Mouse (Mus musculus): ENCODE data around the gene Mypn.

Mypn gene

GRCm38 (mm10) chr10:63192736-63193135 is 11.0 kb downstream of the Mypn start:
- peak; percentile 13 to 16 for DNase-seq

DNA sequence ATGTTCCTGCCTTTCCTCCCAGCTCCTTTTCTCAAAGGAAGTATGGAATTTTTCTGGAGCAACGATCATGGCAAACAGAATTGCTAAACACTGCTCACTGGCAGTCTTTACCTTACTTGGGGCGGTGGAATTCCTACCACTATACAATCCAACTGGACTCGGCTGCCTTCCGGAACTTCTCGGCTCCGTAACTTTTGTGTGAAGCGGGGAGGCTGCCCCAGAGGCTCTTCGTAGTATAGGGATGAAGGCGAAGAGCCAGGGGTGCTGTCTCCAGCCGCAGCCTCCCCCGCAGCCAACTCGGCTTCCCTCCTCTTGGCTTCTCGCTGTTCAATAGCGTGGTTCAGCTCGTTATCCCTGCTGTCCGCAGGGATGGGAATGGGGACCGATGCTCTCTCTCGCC is 11.5 kb downstream of the Mypn start:
- DNase-seq = no peak

DNA sequence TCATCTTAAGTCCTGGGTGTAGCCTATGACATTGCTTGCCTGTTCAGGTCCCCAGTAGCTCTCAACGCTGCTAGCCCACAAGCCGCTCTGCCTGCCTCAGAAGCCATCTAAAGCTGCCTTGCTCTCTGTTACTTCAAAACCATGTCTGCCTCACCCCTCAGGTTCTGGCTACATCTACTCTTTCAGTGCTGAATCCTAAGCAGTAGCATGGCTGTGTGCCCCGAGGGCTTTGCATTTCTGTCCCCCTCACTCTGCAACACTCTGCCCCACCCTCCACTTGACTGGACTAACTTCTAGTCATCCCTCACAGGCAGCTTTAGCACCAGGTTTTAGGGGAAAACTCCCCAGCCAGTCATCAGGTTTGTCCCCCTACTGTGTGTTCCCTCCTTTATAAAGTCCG is 19.3 kb downstream of the Mypn start:
- DNase-seq = no peak

DNA sequence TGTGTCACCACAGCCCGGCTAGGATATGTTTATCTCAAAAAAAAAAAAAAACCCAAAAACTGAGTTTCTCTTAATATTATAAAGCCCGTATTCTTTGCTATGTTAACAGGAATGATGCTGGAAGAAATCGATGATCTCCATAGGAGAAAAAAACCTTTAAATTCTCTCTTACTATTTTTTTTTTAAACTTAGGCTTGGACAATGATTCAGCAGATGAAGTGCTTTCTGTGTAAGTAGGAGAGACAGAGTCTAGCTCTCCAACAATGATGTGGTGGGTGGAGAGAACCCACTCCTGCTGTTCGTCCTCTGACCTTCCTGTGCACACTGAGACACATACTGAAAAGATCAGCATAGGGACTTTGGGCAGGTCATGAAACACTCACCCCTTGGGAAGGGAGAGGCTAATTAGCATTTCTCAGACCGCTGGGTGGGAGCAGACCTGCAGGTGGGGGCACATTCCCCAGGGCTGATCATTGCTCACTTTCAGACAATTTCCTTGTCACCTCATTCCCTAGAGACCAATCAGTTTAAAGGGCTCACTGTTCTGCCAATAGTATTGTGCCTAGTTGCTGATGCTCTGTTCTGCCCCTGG is 21.5 kb downstream of the Mypn start:
- no peak for DNase-seq

DNA sequence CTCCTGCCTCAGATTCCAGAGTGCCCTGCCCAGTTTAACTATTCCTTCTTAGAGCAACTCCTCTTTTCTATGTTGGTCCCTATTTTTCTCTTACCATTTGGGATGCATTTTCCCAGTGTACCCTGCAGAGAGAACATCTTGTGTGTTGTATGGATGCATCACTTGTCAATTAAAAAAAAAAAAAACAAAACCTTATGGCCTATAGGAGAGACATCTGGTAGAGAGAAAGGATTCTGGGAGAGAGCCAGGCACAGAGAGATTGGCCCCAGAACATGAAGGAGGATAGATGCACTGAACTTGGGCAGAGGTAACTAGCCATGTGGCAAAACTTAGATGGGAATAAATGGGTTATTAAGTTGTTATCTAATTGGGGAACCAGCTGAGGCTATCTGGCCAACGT is 22.6 kb downstream of the Mypn start:
- DNase-seq = no peak

GRCm38 (mm10) chr10:63179524-63179923 is 24.2 kb downstream of the Mypn start:
- DNase-seq = no peak

- no peak for DNase-seq
Measured at GRCm38 (mm10) chr10:63178318-63178717, 25.4 kb downstream of the Mypn start.

- DNase-seq = no peak
Measured at GRCm38 (mm10) chr10:63177286-63178140, 26.2 kb downstream of the Mypn start.

GRCm38 (mm10) chr10:63176471-63176931 is 27.3 kb downstream of the Mypn start:
- no peak for DNase-seq

DNA sequence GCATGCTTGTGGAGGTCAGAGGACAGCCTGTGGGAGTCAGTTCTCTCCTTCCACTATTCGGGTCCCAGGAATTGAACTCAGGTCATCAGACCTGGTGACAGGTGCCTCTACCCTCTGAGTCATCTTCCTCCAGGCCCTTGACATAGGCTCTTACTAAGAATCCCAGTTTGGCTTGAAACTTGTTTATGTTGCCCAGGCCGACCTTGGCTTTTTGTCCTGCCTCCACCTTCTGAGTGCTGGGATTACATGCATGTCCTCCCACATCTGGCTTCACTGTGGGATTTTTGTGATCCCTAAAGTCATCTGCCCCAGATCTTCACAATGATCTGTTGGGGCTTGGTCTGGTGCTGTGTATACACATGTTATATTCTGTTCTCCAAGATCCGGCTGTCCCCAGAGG is 31.7 kb downstream of the Mypn start:
- DNase-seq = no peak

GRCm38 (mm10) chr10:63169503-63169902 is 34.2 kb downstream of the Mypn start:
- no peak for DNase-seq

- no peak for DNase-seq
Measured at GRCm38 (mm10) chr10:63168124-63168523, 35.6 kb downstream of the Mypn start.

GRCm38 (mm10) chr10:63167241-63167995 is 36.3 kb downstream of the Mypn start:
- no peak for DNase-seq

DNA sequence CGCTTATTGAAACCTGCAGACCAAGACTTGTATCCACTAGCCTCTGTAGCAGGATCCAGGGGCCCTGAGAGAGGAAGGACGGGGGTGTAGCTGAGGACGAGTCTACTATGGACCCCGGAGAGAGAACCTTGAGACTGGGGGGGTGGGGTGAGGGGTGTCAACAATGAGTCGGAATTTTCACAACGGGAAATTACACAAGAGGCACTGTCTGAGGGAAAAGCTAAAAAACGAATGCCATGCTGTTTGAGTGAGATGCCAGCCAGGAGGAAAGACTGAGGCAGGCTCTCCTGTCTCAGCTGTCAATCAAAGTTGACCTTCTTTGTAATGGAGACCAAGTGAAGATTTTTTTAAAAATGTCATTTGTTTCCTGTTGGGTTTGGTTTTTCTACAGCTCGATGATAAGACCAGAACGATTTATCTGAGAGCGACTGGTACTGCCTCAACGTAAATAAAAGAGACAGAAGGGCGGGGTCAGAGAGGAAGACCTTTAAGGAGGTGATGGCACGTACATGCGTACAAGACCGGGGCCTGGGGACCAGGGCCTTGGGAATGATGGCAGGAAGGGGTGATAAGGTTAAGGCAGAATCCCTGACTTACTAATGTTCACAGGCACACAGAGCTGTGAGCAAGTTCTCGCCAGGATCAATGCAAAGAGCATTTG is 37.9 kb downstream of the Mypn start:
- DNase-seq = no peak

- DNase-seq = peak in 1 of 2 experiments; percentile 10
Measured at GRCm38 (mm10) chr10:63161240-63161639, 42.5 kb downstream of the Mypn start.

DNA sequence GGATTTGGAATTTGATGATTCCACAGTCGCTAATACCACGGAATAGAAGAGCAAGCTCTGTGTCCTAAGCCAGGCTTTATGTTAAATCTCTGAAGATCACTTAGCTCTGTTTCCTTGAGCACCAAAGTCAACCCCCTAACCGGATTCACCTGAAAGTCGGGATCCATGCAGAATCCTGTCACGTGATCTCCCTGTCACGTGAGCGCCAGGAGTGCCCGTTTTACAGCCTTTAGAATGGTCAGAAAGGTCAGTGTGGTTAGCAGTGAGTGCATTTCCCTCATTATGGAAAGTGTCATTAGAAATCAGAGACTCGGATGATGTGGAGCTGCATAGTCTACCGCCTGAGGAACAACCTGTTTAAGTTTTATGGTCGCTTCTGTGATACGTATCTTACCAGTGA is 43.1 kb downstream of the Mypn start:
- DNase-seq = peak; percentile 7 to 13

DNA sequence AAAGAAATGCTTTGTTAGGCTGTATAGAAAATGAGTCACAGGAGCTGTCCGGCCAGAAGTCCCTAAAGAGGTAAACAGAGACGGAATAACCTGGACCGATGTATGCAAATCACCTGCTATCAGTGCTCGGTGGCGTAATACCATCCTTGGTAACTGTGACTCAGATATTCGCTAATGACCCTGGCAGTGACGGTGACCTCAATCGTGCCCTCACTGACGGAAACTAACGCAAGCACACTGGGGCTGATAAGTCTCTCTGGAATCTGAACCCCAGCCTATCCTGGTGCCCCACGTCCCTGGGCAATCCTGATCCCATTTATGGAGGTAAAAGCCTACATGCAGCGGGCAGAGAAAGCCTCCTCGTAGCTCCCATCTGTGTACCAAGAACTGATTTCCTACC is 45.6 kb downstream of the Mypn start:
- DNase-seq = no peak

DNA sequence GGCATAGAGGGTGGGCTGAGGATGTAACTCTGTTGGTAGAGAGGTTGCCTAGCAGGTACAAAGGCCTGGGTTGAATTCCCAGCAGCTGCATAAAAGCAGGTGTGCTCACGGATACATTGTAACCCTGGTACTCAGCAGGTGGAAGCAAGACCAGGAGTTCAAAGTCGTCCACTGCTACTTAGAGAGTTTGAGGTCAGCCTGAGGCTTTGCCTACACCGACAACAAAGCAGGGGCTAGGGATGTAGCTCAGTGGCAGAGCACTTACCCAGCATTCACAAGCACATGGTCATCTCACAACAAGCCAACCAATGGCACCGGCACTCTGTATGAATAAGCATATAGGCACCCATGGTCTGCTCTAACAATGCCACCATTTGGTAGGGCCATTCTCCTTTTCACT is 46.3 kb downstream of the Mypn start:
- DNase-seq = no peak

DNA sequence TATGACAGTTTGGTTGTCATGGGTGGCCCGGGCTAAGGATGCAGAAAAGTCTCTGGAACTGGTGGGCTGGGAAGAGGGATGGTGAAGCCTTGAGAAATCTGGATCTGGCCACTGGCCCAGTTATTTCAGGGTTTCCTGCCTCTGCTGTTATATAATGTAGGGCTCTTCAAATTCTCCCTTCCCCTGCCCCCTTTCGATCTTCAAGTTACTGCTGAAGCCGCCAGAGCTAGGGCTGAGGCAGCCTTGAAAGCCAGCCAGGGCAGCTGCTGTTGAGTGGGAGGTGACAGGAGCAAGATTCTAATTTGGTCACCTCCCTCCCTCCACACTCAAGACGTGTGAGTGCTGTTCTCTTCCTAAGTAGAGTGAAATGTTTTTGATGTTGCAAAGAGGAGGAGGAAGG is 46.8 kb downstream of the Mypn start:
- no peak for DNase-seq

- DNase-seq = no peak
Measured at GRCm38 (mm10) chr10:63156351-63156750, 47.4 kb downstream of the Mypn start.

DNA sequence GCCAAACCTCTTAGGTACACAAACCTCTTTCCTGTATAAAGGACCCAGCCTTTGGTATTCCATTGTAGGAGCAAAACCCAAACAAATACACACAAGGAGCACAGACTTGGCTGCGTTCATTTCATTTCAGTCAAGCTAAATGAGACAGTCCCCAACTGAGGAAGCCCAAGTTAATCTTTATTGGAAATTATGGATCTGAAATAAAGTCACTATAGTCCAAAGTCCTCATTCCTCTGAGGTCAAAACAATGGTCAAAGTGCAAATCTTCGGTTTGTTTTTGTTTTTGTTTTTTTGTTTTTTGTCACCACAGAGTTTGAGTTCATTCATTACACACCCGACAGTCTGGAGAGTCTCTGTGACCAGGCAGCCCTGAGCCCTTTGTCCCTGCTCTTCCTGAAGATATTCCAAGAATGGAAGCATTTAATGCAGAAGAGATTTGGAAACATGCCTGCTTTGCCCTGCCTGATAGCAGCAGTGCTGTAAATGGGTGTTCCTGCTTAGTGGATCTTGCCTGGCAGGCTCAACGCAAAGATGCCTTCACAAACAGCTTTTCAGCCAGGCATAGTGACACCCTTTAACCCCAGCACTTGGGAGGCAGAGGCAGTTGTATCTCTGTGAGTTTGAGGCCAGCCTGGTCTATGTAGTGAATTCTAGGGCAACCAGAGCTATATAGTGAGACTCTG is 47.9 kb downstream of the Mypn start:
- no peak for DNase-seq

- DNase-seq = no peak
Measured at GRCm38 (mm10) chr10:63154726-63155125, 49.0 kb downstream of the Mypn start.

- DNase-seq = no peak
Measured at GRCm38 (mm10) chr10:63154226-63154625, 49.5 kb downstream of the Mypn start.
